In genomic region chr2:93976436-93977252, GRCm38 (mm10) we compare ENCODE assay signal across 10 mouse cellular contexts. TPM values are rescaled to one million over a fixed set of nuclear protein-coding genes. Genes with fewer than 3 reads are reported as not detected.
DNase-seq lines count a peak whose midpoint lies in the region; ATAC-seq and TF ChIP-seq lines count a peak whose summit lies in the region.
"Had no signal": no experiment of that assay in that cellular context is flagged by ENCODE, and none has a peak within 500 bp of the region (broad histone marks: within the 10 kb centered on the region; RNA-seq: fewer than 3 reads in every experiment).

No protein-coding gene starts in this region.

- H3K27me3 ChIP-seq in embryonic facial prominence, embryonic 14.5 days (replicated peaks; ENCODE audit: control insufficient read depth, insufficient read depth, low read length) = no peaks in the 10 kb centered on the region
- 0 out of 2 replicates have a peak, but pooled peaks cover 5% of the 10 kb centered on the region for H3K27me3 ChIP-seq in heart, postnatal 0 days (ENCODE audit: control insufficient read depth, insufficient read depth, low read length)
- no peaks in the 10 kb centered on the region for H3K27me3 ChIP-seq in neural tube, embryonic 14.5 days (ENCODE audit: control insufficient read depth, insufficient read depth, low read length)

- DNase-seq in A20 (ENCODE audit: low read depth, low spot score) = peak; percentile 50
- DNase-seq in adrenal gland, postnatal 14 days = peak; percentile 75
- peak; percentile 76 for DNase-seq in embryonic facial prominence, embryonic 14.5 days (ENCODE audit: low spot score)
- DNase-seq in heart, postnatal 0 days (ENCODE audit: low spot score) = peak; percentile 47
- peak; percentile 80 for DNase-seq in kidney, postnatal 10 days
- DNase-seq in lung, adult 2 months = peak; percentile 42
- peak; percentile 27 for DNase-seq in testis, postnatal 14 days (ENCODE audit: low spot score)

- peak overlapping the region; percentile 67 for H3K9ac ChIP-seq in embryonic facial prominence, embryonic 14.5 days (ENCODE audit: low read depth, low read length)
- peak overlapping the region; percentile 13; the same call in 1 of the 2 replicates for H3K9ac ChIP-seq in heart, postnatal 0 days (replicated peaks; ENCODE audit: low read depth, low read length)
- peak overlapping the region; percentile 60 for H3K9ac ChIP-seq in neural tube, embryonic 14.5 days (replicated peaks; ENCODE audit: low read depth, low read length)

- no peak for TF ChIP-seq EP300 in heart, postnatal 0 days (IDR thresholded peaks at IDR 0.05; ENCODE audit: low read depth)

- 1% methylated on average over 24 of the region's 37 CpGs for WGBS in embryonic facial prominence, embryonic 14.5 days
- 2% methylated on average over 37 of the region's 37 CpGs for WGBS in heart, postnatal 0 days
- WGBS in lung, adult 2 months = 4% methylated on average over 37 of the region's 37 CpGs
- WGBS in neural tube, embryonic 14.5 days = 2% methylated on average over 37 of the region's 37 CpGs

- H3K4me2 ChIP-seq in embryonic facial prominence, embryonic 14.5 days (ENCODE audit: low read depth, low read length) = peak overlapping the region; percentile 91
- H3K4me2 ChIP-seq in heart, postnatal 0 days (ENCODE audit: low read depth, low read length) = peak overlapping the region; percentile 77
- peak overlapping the region; percentile 76 for H3K4me2 ChIP-seq in neural tube, embryonic 14.5 days (ENCODE audit: low read depth, low read length)

- H3K27ac ChIP-seq in embryonic facial prominence, embryonic 14.5 days (replicated peaks; ENCODE audit: low read depth, low read length) = peak overlapping the region; percentile 48; the same call in 1 of the 2 replicates
- peak overlapping the region; percentile 32 for H3K27ac ChIP-seq in heart, postnatal 0 days (ENCODE audit: low read depth)
- H3K27ac ChIP-seq in neural tube, embryonic 14.5 days (ENCODE audit: low read depth, low read length) = peak overlapping the region; percentile 78

- ATAC-seq in embryonic facial prominence, embryonic 14.5 days (ENCODE audit: low read depth) = peak; percentile 89
- ATAC-seq in heart, postnatal 0 days (ENCODE audit: insufficient read depth, low read depth) = peak; percentile 76
- peak; percentile 77 for ATAC-seq in neural tube, embryonic 14.5 days (ENCODE audit: low read depth)

- H3K36me3 ChIP-seq in embryonic facial prominence, embryonic 14.5 days (ENCODE audit: control insufficient read depth, insufficient read depth, low read length) = peaks cover 28% of the 10 kb centered on the region
- H3K36me3 ChIP-seq in heart, postnatal 0 days (replicated peaks; ENCODE audit: control insufficient read depth, insufficient read depth, low read length) = peaks cover 27% of the 10 kb centered on the region
- H3K36me3 ChIP-seq in neural tube, embryonic 14.5 days (ENCODE audit: control insufficient read depth, insufficient read depth, low read length) = peaks cover 22% of the 10 kb centered on the region; the same call in 1 of the 2 replicates

- no peaks in the 10 kb centered on the region for H3K9me3 ChIP-seq in embryonic facial prominence, embryonic 14.5 days (ENCODE audit: control insufficient read depth, low read length)
- no peaks in the 10 kb centered on the region for H3K9me3 ChIP-seq in heart, postnatal 0 days (replicated peaks; ENCODE audit: control insufficient read depth, low read length)
- H3K9me3 ChIP-seq in neural tube, embryonic 14.5 days (ENCODE audit: control insufficient read depth, low read length) = no peaks in the 10 kb centered on the region

- no peak for TF ChIP-seq POLR2A in lung, adult 2 months (IDR thresholded peaks at IDR 0.05; ENCODE audit: borderline replicate concordance, extremely low read depth, low read depth, low read length)

- peaks cover 12% of the 10 kb centered on the region for H3K4me1 ChIP-seq in embryonic facial prominence, embryonic 14.5 days (ENCODE audit: control insufficient read depth, insufficient read depth, low read length)
- peaks cover 6% of the 10 kb centered on the region; the same call in 1 of the 2 replicates for H3K4me1 ChIP-seq in heart, postnatal 0 days (ENCODE audit: control insufficient read depth, insufficient read depth)
- H3K4me1 ChIP-seq in lung, adult 2 months (ENCODE audit: control insufficient read depth, insufficient read depth, low read length) = peaks cover 8% of the 10 kb centered on the region
- H3K4me1 ChIP-seq in neural tube, embryonic 14.5 days (ENCODE audit: control insufficient read depth, insufficient read depth, low read length) = peaks cover 21% of the 10 kb centered on the region

- peak overlapping the region; percentile 40 for H3K4me3 ChIP-seq in embryonic facial prominence, embryonic 14.5 days (ENCODE audit: low read depth, low read length)
- peak overlapping the region; percentile 38 for H3K4me3 ChIP-seq in heart, postnatal 0 days (ENCODE audit: low read depth, low read length)
- peak overlapping the region; percentile 51 for H3K4me3 ChIP-seq in lung, adult 2 months (replicated peaks; ENCODE audit: extremely low read depth, low read depth, low read length)
- peak overlapping the region; percentile 30 for H3K4me3 ChIP-seq in neural tube, embryonic 14.5 days (ENCODE audit: low read depth, low read length)

- peak; percentile 35 for TF ChIP-seq CTCF in heart, postnatal 0 days (IDR thresholded peaks at IDR 0.05; ENCODE audit: low read depth)
- TF ChIP-seq CTCF in lung, adult 2 months (IDR thresholded peaks at IDR 0.05; ENCODE audit: insufficient read depth, low read length) = no peak

RNA-seq across cellular contexts. Expression of gene Gm27027, which starts 19.5 kb away (rescaled TPM):
- total RNA-seq in adrenal gland, postnatal 14 days (2021) = not detected in 2 replicates
- polyA plus RNA-seq in embryonic facial prominence, embryonic 14.5 days (2014; fragmentation: Nextera tagmentation; extraction: Ambion mirVana) = not detected in 2 replicates
- total RNA-seq in heart, postnatal 0 days (2014; rRNA removed; ENCODE audit: low replicate concordance) = not detected in 2 replicates
- not detected in 2 replicates for polyA plus RNA-seq in heart, postnatal 0 days (2015; fragmentation: Nextera tagmentation; extraction: Ambion mirVana)
- not detected in 2 replicates for polyA plus RNA-seq in lung, adult 2 months (2012; rRNA removed)
- polyA plus RNA-seq in neural tube, embryonic 14.5 days (2014; fragmentation: Nextera tagmentation; extraction: Ambion mirVana) = not detected in 2 replicates
- total RNA-seq: left cerebral cortex, adult 8-10 months; MEL had no signal

RNA-seq across cellular contexts. Expression of gene Gm13889, which starts 19.6 kb away (rescaled TPM):
- total RNA-seq in adrenal gland, postnatal 14 days (2021) = 29.6 and 43.3 TPM in 2 replicates
- polyA plus RNA-seq in embryonic facial prominence, embryonic 14.5 days (2014; fragmentation: Nextera tagmentation; extraction: Ambion mirVana) = 6.9 and 10.6 TPM in 2 replicates
- 39.3 and 41.6 TPM in 2 replicates for total RNA-seq in heart, postnatal 0 days (2014; rRNA removed; ENCODE audit: low replicate concordance)
- polyA plus RNA-seq in heart, postnatal 0 days (2015; fragmentation: Nextera tagmentation; extraction: Ambion mirVana) = 9.0 and 10.8 TPM in 2 replicates
- 51.8 and 107 TPM in 2 replicates for polyA plus RNA-seq in lung, adult 2 months (2012; rRNA removed)
- polyA plus RNA-seq in neural tube, embryonic 14.5 days (2014; fragmentation: Nextera tagmentation; extraction: Ambion mirVana) = 12.3 and 12.8 TPM in 2 replicates
- total RNA-seq: MEL had no signal

RNA-seq across cellular contexts. Expression of gene Alkbh3, which starts 34.0 kb away (rescaled TPM):
- 48.8 and 65.8 TPM in 2 replicates for total RNA-seq in adrenal gland, postnatal 14 days (2021)
- 53.8 and 69.8 TPM in 2 replicates for polyA plus RNA-seq in embryonic facial prominence, embryonic 14.5 days (2014; fragmentation: Nextera tagmentation; extraction: Ambion mirVana)
- 104 and 123 TPM in 2 replicates for total RNA-seq in heart, postnatal 0 days (2014; rRNA removed; ENCODE audit: low replicate concordance)
- 86.9 and 96.8 TPM in 2 replicates for polyA plus RNA-seq in heart, postnatal 0 days (2015; fragmentation: Nextera tagmentation; extraction: Ambion mirVana)
- 28.2 and 36.6 TPM in 2 replicates for polyA plus RNA-seq in lung, adult 2 months (2012; rRNA removed)
- polyA plus RNA-seq in neural tube, embryonic 14.5 days (2014; fragmentation: Nextera tagmentation; extraction: Ambion mirVana) = 51.4 and 57.5 TPM in 2 replicates
- total RNA-seq: MEL had no signal

Comparison
In these comparisons a context has a peak if more than half of its experiments do, and no peak if none do; other contexts are left out.
1. Peak in every context shown above with its lines: DNase-seq, ATAC-seq, H3K4me3 ChIP-seq and H3K27ac ChIP-seq.
2. DNase-seq: peak in every context shown above with its lines; median percentile 80 in kidney, postnatal 10 days; 76 in embryonic facial prominence, embryonic 14.5 days; 75 in adrenal gland, postnatal 14 days; 50 in A20; 47 in heart, postnatal 0 days; 42 in lung, adult 2 months; 27 in testis, postnatal 14 days.
3. H3K9ac ChIP-seq: peak in every context shown above with its lines; median percentile 67 in embryonic facial prominence, embryonic 14.5 days; 60 in neural tube, embryonic 14.5 days; 13 in heart, postnatal 0 days.